Mouse (Mus musculus) gastrocnemius, postnatal 25 days (tissue): ENCODE measurements at regions not wholly inside any gene's neighbourhood (a gene's known extent, or its start where the extent isn't known, plus 50 kb on each side); places are given as distances from the start of the nearest gene placed in this dataset.

Experiments used
- DNase-seq: peaks from one replicate; pipeline ENCODE4 v3.0.0; 2022

GRCm38 (mm10) chr14:86443921-86444835 lies 696.9 kb downstream of the Diaph3 start:
- no peak for DNase-seq

- no peak for DNase-seq
These were observed 698.9 kb downstream of the Diaph3 start for GRCm38 (mm10) chr14:86441895-86442679.

DNA sequence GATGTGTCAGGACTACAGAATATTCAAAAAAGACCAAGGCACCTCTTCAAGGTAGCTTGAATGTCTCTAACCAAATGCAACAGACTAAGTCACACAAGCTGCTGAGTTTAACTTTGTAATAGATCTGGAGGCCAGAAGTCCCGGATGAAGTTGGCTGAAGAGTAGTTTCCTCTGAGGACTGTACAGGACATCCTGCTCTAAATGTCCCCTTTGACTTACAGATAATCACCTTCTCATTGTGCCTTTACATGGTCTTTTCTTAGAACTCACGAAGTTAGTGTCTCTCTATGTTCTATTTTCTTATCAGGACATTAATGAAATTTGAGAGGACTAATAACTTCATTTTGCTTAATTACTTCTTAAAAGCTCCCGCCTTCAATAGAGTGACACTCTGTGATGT lies 703.7 kb downstream of the Diaph3 start:
- DNase-seq, result no peak

- no peak for DNase-seq
These were observed 705.7 kb downstream of the Diaph3 start for GRCm38 (mm10) chr14:86435345-86435744.

GRCm38 (mm10) chr14:86431215-86431816 lies 709.7 kb downstream of the Diaph3 start:
- DNase-seq, result no peak

- DNase-seq, result no peak
These were observed 719.2 kb downstream of the Diaph3 start for GRCm38 (mm10) chr14:86421881-86422280.

DNA sequence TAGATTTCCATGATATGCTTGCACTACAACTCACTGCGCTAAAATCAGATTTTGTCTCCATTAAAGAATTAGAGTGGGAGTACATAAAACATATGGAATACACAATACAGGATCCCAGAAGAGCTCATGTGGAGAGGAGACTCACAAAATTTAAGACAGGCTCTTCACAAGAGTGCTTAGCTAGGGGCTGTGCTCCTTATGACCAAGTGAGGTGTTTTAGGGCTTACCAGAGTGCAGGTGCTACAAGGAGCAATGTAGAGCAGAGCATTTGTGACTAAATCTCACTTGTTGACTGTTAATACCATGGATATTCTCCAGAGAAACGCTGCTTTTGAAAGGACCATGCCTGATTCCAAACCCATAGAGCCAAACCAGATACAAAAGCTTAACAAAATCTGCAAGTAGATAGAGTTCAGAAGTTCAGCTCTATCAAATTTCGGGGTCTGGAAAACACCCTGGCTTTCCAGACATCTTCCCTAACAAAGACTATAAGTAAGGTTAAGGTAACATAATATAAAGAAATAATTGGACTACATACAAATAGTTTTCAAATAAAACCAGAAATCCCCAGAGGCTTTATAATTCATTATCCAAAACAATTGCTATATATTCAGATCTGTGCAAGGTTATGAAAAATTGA lies 721.0 kb downstream of the Diaph3 start:
- no peak for DNase-seq

GRCm38 (mm10) chr14:86396876-86397275 lies 744.2 kb downstream of the Diaph3 start:
- DNase-seq, result no peak

- no peak for DNase-seq
These were observed 745.1 kb downstream of the Diaph3 start for GRCm38 (mm10) chr14:86395951-86396361.

GRCm38 (mm10) chr14:86395531-86395930 lies 745.5 kb downstream of the Diaph3 start:
- DNase-seq, result no peak

DNA sequence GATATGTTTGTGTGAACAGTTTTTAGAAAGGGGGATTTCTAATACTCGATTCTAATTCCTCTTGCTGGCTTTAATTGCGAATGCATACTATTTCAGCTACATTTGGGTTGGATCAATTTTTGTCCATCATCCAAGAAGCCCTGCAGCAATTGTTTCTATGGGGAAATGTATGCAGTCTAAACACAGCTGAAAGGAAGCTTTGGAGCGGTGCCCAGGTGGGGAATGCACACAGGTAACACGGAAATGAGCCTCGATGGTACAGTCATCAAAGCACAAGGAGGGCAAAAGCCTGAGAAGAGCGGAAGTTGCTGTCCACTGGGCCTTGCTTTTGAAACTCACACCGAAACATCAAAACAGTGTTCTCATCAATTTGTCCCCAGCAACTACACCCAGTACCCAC lies 746.0 kb downstream of the Diaph3 start:
- DNase-seq, result no peak

DNA sequence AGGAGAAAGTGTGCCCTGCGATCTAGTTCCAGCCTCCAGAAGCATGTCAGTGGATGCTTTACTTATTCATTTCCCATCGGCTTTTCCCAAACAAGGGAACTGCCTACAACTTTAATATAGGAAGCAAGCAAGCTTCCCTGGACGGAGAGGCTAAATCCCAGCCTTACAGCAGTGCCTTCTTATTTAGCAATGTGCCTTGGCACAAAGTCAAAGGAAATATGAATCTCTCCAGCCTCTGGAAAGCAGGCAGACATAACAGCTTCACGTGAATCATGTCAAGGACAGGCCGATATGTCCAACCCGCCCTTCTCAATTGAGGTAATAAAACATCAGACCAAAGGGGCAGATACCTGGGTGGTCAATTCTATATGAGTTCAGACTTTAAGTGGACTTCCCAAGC lies 755.9 kb downstream of the Diaph3 start:
- DNase-seq, result no peak

DNA sequence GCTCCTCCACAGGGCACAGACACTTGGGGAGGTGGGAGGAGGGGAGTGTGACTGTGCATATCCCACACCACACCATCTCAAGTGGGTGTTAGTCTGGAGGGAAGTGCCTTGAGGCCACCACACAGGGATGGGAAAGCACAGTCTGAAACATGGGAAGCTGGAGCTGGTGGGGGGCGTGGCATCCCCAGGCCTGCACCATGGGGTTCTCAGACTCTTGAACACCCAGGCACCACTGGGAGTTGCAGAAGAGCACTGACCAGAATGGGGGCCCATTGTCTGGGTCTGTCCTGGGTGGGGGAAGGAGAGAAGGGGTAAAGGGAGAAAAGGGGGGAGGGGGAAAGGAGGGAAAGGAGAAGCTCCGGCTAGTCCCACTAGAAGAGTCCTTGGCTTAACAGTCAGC lies 776.0 kb downstream of the Diaph3 start:
- DNase-seq, result no peak

GRCm38 (mm10) chr14:86360423-86361059 lies 780.5 kb downstream of the Diaph3 start:
- DNase-seq, result no peak

- DNase-seq, result no peak
These were observed 782.5 kb downstream of the Diaph3 start for GRCm38 (mm10) chr14:86358584-86358983.

DNA sequence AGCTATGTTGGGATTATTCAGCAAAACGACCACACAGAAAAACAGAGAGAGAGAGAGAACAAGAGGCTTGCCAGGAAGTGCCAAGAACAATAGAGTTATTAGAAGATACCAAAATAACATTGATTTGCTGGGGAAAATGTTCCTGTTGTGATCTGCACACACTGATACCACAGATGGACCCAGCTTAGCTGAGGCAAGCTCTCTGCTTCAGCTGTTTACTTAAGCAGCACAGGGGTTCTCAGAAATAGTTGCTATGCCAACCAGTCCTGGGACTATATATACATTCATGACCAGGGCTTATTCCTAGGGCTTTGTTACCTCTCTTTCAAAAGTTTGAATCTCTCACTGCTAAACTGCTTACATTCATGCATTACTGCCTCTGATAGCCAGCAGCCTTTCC lies 790.5 kb downstream of the Diaph3 start:
- no peak for DNase-seq

- no peak for DNase-seq
These were observed 802.0 kb downstream of the Diaph3 start for GRCm38 (mm10) chr14:86339007-86339406.

GRCm38 (mm10) chr14:86337052-86337451 lies 804.0 kb downstream of the Diaph3 start:
- no peak for DNase-seq

DNA sequence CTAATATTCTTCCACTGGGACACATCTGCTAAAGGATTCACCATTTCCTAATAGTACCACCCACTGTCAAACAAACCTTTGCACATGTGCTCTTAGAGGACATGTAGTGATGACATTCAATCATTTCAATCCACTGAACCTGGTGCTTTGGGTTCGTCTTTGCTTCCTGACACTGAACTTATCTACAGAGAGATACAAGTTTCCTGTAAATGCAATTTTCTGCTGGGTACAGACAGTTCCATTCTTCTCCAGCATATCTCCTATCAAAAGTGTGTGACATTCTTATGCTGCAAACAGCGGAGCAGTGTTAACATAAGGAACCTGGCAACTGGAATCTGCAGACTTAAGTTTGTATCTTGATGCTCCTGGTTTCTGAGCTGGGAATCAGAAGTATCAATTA lies 805.8 kb downstream of the Diaph3 start:
- no peak for DNase-seq

GRCm38 (mm10) chr14:86329176-86329575 lies 811.9 kb downstream of the Diaph3 start:
- DNase-seq, result no peak

- DNase-seq, result no peak
These were observed 813.4 kb downstream of the Diaph3 start for GRCm38 (mm10) chr14:86327646-86328045.

GRCm38 (mm10) chr14:86322365-86322764 lies 818.7 kb downstream of the Diaph3 start:
- DNase-seq, result no peak
